Mouse (Mus musculus): Measurements from ENCODE around the gene Tspan14. TPM values are rescaled to one million over a fixed set of nuclear protein-coding genes. Genes with fewer than 3 reads are reported as not detected.

The Tspan14 gene
- polyA plus RNA-seq, 1 experiment from 2014 or later: 71.4 TPM

- Histone ChIP-seq H3K9ac (ENCODE audit: low read length) (no peak overlapping the region), H3K27ac (ENCODE audit: low read depth) (peak overlapping the region; percentile 74), H3K36me3 (ENCODE audit: control insufficient read depth, insufficient read depth, low read length) (no peaks in the 10 kb centered on the region), H3K9me3 (ENCODE audit: control insufficient read depth, low read length) (no peaks in the 10 kb centered on the region), H3K27me3 (replicated peaks; ENCODE audit: control insufficient read depth, insufficient read depth, low read length) (no peaks in the 10 kb centered on the region), H3K4me2 (ENCODE audit: low read length) (peak overlapping the region; percentile 18; the same call in 1 of the 2 replicates), H3K4me1 (replicated peaks; ENCODE audit: control insufficient read depth, insufficient read depth, low read length) (peaks cover 74% of the 10 kb centered on the region), H3K4me3 (ENCODE audit: low read depth, low read length) (no peak overlapping the region)
- ATAC-seq (replicated peaks; ENCODE audit: low FRiP score, low TSS enrichment, low read depth): no peak
- 36% methylated on average over 4 of the region's 4 CpGs for WGBS
- no peak for DNase-seq (ENCODE audit: low spot score)
These were observed 8.3 kb downstream of the Tspan14 start for GRCm38 (mm10) chr14:40958083-40958985.

GRCm38 (mm10) chr14:40957607-40958006, 9.0 kb downstream of the Tspan14 start:
- H3K9me3 ChIP-seq (ENCODE audit: control insufficient read depth, low read length): no peaks in the 10 kb centered on the region
- WGBS: 46% methylated on average over 3 of the region's 3 CpGs
- H3K4me1 ChIP-seq (replicated peaks; ENCODE audit: control insufficient read depth, insufficient read depth, low read length): peaks cover 71% of the 10 kb centered on the region
- peak overlapping the region; percentile 18; the same call in 1 of the 2 replicates for H3K4me2 ChIP-seq (ENCODE audit: low read length)
- DNase-seq (ENCODE audit: low spot score): no peak
- H3K36me3 ChIP-seq (ENCODE audit: control insufficient read depth, insufficient read depth, low read length): no peaks in the 10 kb centered on the region
- H3K4me3 ChIP-seq (ENCODE audit: low read depth, low read length): no peak overlapping the region
- H3K27me3 ChIP-seq (replicated peaks; ENCODE audit: control insufficient read depth, insufficient read depth, low read length): no peaks in the 10 kb centered on the region
- peak overlapping the region; percentile 74 for H3K27ac ChIP-seq (ENCODE audit: low read depth)
- no peak overlapping the region for H3K9ac ChIP-seq (ENCODE audit: low read length)
- no peak for ATAC-seq (replicated peaks; ENCODE audit: low FRiP score, low TSS enrichment, low read depth)

- ATAC-seq (replicated peaks; ENCODE audit: low FRiP score, low TSS enrichment, low read depth) (peak; percentile 83), DNase-seq (ENCODE audit: low spot score) (peak; percentile 64)
- no peak overlapping the region; the same call in 1 of the 2 replicates for H3K9ac ChIP-seq (ENCODE audit: low read length)
- no peak overlapping the region for H3K4me3 ChIP-seq (ENCODE audit: low read depth, low read length)
- WGBS: 39% methylated on average over 13 of the region's 13 CpGs
- no peaks in the 10 kb centered on the region for H3K36me3 ChIP-seq (ENCODE audit: control insufficient read depth, insufficient read depth, low read length)
- H3K4me2 ChIP-seq (ENCODE audit: low read length): no peak overlapping the region
- H3K27me3 ChIP-seq (replicated peaks; ENCODE audit: control insufficient read depth, insufficient read depth, low read length): no peaks in the 10 kb centered on the region
- no peaks in the 10 kb centered on the region for H3K9me3 ChIP-seq (ENCODE audit: control insufficient read depth, low read length)
- peak overlapping the region; percentile 73 for H3K27ac ChIP-seq (ENCODE audit: low read depth)
- H3K4me1 ChIP-seq (replicated peaks; ENCODE audit: control insufficient read depth, insufficient read depth, low read length): peaks cover 67% of the 10 kb centered on the region
These were observed 10.1 kb downstream of the Tspan14 start for GRCm38 (mm10) chr14:40956252-40957146.

- H3K27ac ChIP-seq (ENCODE audit: low read depth): peak overlapping the region; percentile 73
These were observed 10.9 kb downstream of the Tspan14 start for GRCm38 (mm10) chr14:40955596-40956251.

GRCm38 (mm10) chr14:40955146-40955545, 11.5 kb downstream of the Tspan14 start:
- no peak overlapping the region for H3K4me3 ChIP-seq (ENCODE audit: low read depth, low read length)
- WGBS: 53% methylated on average over 1 of the region's 1 CpGs
- no peaks in the 10 kb centered on the region for H3K36me3 ChIP-seq (ENCODE audit: control insufficient read depth, insufficient read depth, low read length)
- no peak for DNase-seq (ENCODE audit: low spot score)
- no peak for ATAC-seq (replicated peaks; ENCODE audit: low FRiP score, low TSS enrichment, low read depth)
- H3K4me2 ChIP-seq (ENCODE audit: low read length): no peak overlapping the region
- peaks cover 63% of the 10 kb centered on the region for H3K4me1 ChIP-seq (replicated peaks; ENCODE audit: control insufficient read depth, insufficient read depth, low read length)
- H3K9ac ChIP-seq (ENCODE audit: low read length): no peak overlapping the region
- H3K27me3 ChIP-seq (replicated peaks; ENCODE audit: control insufficient read depth, insufficient read depth, low read length): no peaks in the 10 kb centered on the region
- H3K27ac ChIP-seq (ENCODE audit: low read depth): no peak overlapping the region
- H3K9me3 ChIP-seq (ENCODE audit: control insufficient read depth, low read length): no peaks in the 10 kb centered on the region

More at GRCm38 (mm10) chr14:40955596-40956251, 10.9 kb downstream of the Tspan14 start:
- Histone ChIP-seq H3K4me1 (replicated peaks; ENCODE audit: control insufficient read depth, insufficient read depth, low read length) (peaks cover 67% of the 10 kb centered on the region), H3K4me2 (ENCODE audit: low read length) (no peak overlapping the region), H3K4me3 (ENCODE audit: low read depth, low read length) (no peak overlapping the region), H3K36me3 (ENCODE audit: control insufficient read depth, insufficient read depth, low read length) (no peaks in the 10 kb centered on the region), H3K9ac (ENCODE audit: low read length) (peak overlapping the region; percentile 10; the same call in 1 of the 2 replicates), H3K27me3 (replicated peaks; ENCODE audit: control insufficient read depth, insufficient read depth, low read length) (no peaks in the 10 kb centered on the region), H3K9me3 (ENCODE audit: control insufficient read depth, low read length) (no peaks in the 10 kb centered on the region)
- DNase-seq (ENCODE audit: low spot score): peak; percentile 58
- WGBS: 35% methylated on average over 10 of the region's 10 CpGs
- peak; percentile 9 for ATAC-seq (replicated peaks; ENCODE audit: low FRiP score, low TSS enrichment, low read depth)

GRCm38 (mm10) chr14:40953381-40953780, 13.2 kb downstream of the Tspan14 start:
- Histone ChIP-seq H3K27ac (ENCODE audit: low read depth) (no peak overlapping the region), H3K36me3 (ENCODE audit: control insufficient read depth, insufficient read depth, low read length) (0 out of 2 replicates have a peak, but pooled peaks cover 6% of the 10 kb centered on the region), H3K4me3 (ENCODE audit: low read depth, low read length) (no peak overlapping the region), H3K9me3 (ENCODE audit: control insufficient read depth, low read length) (no peaks in the 10 kb centered on the region), H3K9ac (ENCODE audit: low read length) (no peak overlapping the region), H3K27me3 (replicated peaks; ENCODE audit: control insufficient read depth, insufficient read depth, low read length) (no peaks in the 10 kb centered on the region), H3K4me1 (replicated peaks; ENCODE audit: control insufficient read depth, insufficient read depth, low read length) (peaks cover 54% of the 10 kb centered on the region), H3K4me2 (ENCODE audit: low read length) (no peak overlapping the region)
- ATAC-seq (replicated peaks; ENCODE audit: low FRiP score, low TSS enrichment, low read depth) (no peak), DNase-seq (ENCODE audit: low spot score) (no peak)
- WGBS: 66% methylated on average over 5 of the region's 5 CpGs

- 47% methylated on average over 2 of the region's 2 CpGs for WGBS
- H3K27me3 ChIP-seq (replicated peaks; ENCODE audit: control insufficient read depth, insufficient read depth, low read length): no peaks in the 10 kb centered on the region
- no peak for ATAC-seq (replicated peaks; ENCODE audit: low FRiP score, low TSS enrichment, low read depth)
- no peak overlapping the region for H3K27ac ChIP-seq (ENCODE audit: low read depth)
- H3K4me2 ChIP-seq (ENCODE audit: low read length): no peak overlapping the region
- 0 out of 2 replicates have a peak, but pooled peaks cover 6% of the 10 kb centered on the region for H3K36me3 ChIP-seq (ENCODE audit: control insufficient read depth, insufficient read depth, low read length)
- H3K9me3 ChIP-seq (ENCODE audit: control insufficient read depth, low read length): no peaks in the 10 kb centered on the region
- DNase-seq (ENCODE audit: low spot score): no peak
- H3K9ac ChIP-seq (ENCODE audit: low read length): no peak overlapping the region
- peaks cover 50% of the 10 kb centered on the region for H3K4me1 ChIP-seq (replicated peaks; ENCODE audit: control insufficient read depth, insufficient read depth, low read length)
- no peak overlapping the region for H3K4me3 ChIP-seq (ENCODE audit: low read depth, low read length)
These were observed 13.9 kb downstream of the Tspan14 start for GRCm38 (mm10) chr14:40952715-40953114.

- no peak overlapping the region for H3K9ac ChIP-seq (ENCODE audit: low read length)
- H3K27ac ChIP-seq (ENCODE audit: low read depth): no peak overlapping the region
- 0 out of 2 replicates have a peak, but pooled peaks cover 6% of the 10 kb centered on the region for H3K36me3 ChIP-seq (ENCODE audit: control insufficient read depth, insufficient read depth, low read length)
- no peaks in the 10 kb centered on the region for H3K27me3 ChIP-seq (replicated peaks; ENCODE audit: control insufficient read depth, insufficient read depth, low read length)
- DNase-seq (ENCODE audit: low spot score) (no peak), ATAC-seq (replicated peaks; ENCODE audit: low FRiP score, low TSS enrichment, low read depth) (no peak)
- peaks cover 46% of the 10 kb centered on the region for H3K4me1 ChIP-seq (replicated peaks; ENCODE audit: control insufficient read depth, insufficient read depth, low read length)
- H3K4me2 ChIP-seq (ENCODE audit: low read length): no peak overlapping the region
- WGBS: 80% methylated on average over 3 of the region's 3 CpGs
- H3K9me3 ChIP-seq (ENCODE audit: control insufficient read depth, low read length): no peaks in the 10 kb centered on the region
- H3K4me3 ChIP-seq (ENCODE audit: low read depth, low read length): no peak overlapping the region
These were observed 14.3 kb downstream of the Tspan14 start for GRCm38 (mm10) chr14:40952301-40952700.

Data from intestine, embryonic 14.5 days (tissue).